Mouse (Mus musculus) regulatory T cell (primary cell): ENCODE data around the gene Gm48552.

ENCODE experiments used
- in situ Hi-C: fragments of 300-600 bp; cut with MboI, MseI; formaldehyde crosslinking; loops from one replicate; pipeline ENCODE4 v1.15.1; 2025; ENCODE audit warnings: high pct_unique_total_duplicates

Gm48552 gene

GRCm38 (mm10) chr10:81360721-81361120 is 28.1 kb upstream of the Gm48552 start:
- in situ Hi-C loops = no loop called here

- in situ Hi-C loops = no loop called here
Measured at GRCm38 (mm10) chr10:81362336-81362949, 26.4 kb upstream of the Gm48552 start.

- in situ Hi-C loops = no loop called here
Measured at GRCm38 (mm10) chr10:81363436-81364346, 25.1 kb upstream of the Gm48552 start.

GRCm38 (mm10) chr10:81364666-81365065 is 24.1 kb upstream of the Gm48552 start:
- in situ Hi-C loops = no loop called here

GRCm38 (mm10) chr10:81365073-81365472 is 23.7 kb upstream of the Gm48552 start:
- in situ Hi-C loops = no loop called here

GRCm38 (mm10) chr10:81365672-81366476 is 22.9 kb upstream of the Gm48552 start, which contains the start of gene 4930404N11Rik:
Gene 4930404N11Rik (minus strand): TSS chr10:81365816.
- in situ Hi-C loops = no loop called here

GRCm38 (mm10) chr10:81366477-81367206 is 22.2 kb upstream of the Gm48552 start:
- in situ Hi-C loops = no loop called here

- in situ Hi-C loops = no loop called here
Measured at GRCm38 (mm10) chr10:81367207-81367495, 21.7 kb upstream of the Gm48552 start.

GRCm38 (mm10) chr10:81375322-81375721 is 13.5 kb upstream of the Gm48552 start:
- in situ Hi-C loops = no loop called here

GRCm38 (mm10) chr10:81376561-81377361 is 12.0 kb upstream of the Gm48552 start:
- in situ Hi-C loops = no loop called here

GRCm38 (mm10) chr10:81377362-81377664 is 11.5 kb upstream of the Gm48552 start:
- in situ Hi-C loops = no loop called here

- in situ Hi-C loops = no loop called here
Measured at GRCm38 (mm10) chr10:81377793-81378552, 10.8 kb upstream of the Gm48552 start, which contains the start of gene Fzr1. Gene Fzr1 (minus strand): TSS chr10:81378516.

GRCm38 (mm10) chr10:81378553-81379182 is 10.1 kb upstream of the Gm48552 start:
- in situ Hi-C loops = no loop called here

- in situ Hi-C loops = no loop called here
Measured at GRCm38 (mm10) chr10:81379183-81379553, 9.6 kb upstream of the Gm48552 start.

- in situ Hi-C loops = no loop called here
Measured at GRCm38 (mm10) chr10:81379809-81380378, 8.9 kb upstream of the Gm48552 start.

- in situ Hi-C loops = no loop called here
Measured at GRCm38 (mm10) chr10:81382039-81382438, 6.8 kb upstream of the Gm48552 start.

GRCm38 (mm10) chr10:81383802-81384604 is 4.8 kb upstream of the Gm48552 start, which contains the start of the genes Dohh and Gm48551:
Gene Dohh (plus strand): TSS chr10:81384428.
Gene Gm48551 (plus strand): TSS chr10:81384466.
- in situ Hi-C loops = no loop called here

GRCm38 (mm10) chr10:81384605-81384982 is 4.2 kb upstream of the Gm48552 start:
- in situ Hi-C loops = no loop called here
